Mouse (Mus musculus): ENCODE measurements around the gene Gm20481.
"Not testable (repeated sequence)": the region's sequence is repeated elsewhere in the genome, so short reads cannot be mapped to it uniquely, and the experiment has no call there.

Gene Gm20481

GRCm38 (mm10) chr17:34969822-34970221 is at the start of gene Gm20481:
Gene Gm20481, plus strand, starts transcription at chr17:34969912.
- DNase-seq (ENCODE audit: low read depth, low spot score) = not testable (repeated sequence)

DNA sequence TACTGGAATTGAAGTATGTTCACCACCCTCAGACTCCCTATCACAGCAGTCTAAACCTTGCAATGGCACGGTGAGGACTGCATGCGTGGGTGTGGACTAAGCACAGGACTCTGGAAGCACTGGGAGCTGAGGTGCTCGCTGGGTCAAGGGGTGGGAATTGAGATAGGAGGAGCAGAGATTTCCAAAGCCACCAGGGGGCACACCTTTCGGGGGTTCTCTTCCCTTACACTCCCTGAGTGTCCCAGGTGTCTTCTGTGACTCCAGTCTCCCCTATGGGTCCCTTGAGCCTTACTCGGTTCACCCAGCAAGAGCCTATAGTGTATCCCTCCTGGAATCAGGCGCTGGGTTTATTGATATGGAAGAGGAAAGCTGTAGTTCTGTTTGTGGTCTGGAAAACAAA is 46.8 kb upstream of the Gm20481 start:
- DNase-seq (ENCODE audit: low read depth, low spot score) = no peak

GRCm38 (mm10) chr17:34924258-34924657 is 45.5 kb upstream of the Gm20481 start:
- DNase-seq (ENCODE audit: low read depth, low spot score) = no peak

GRCm38 (mm10) chr17:34927306-34928019 is 42.2 kb upstream of the Gm20481 start:
- DNase-seq (ENCODE audit: low read depth, low spot score) = peak; percentile 35

DNA sequence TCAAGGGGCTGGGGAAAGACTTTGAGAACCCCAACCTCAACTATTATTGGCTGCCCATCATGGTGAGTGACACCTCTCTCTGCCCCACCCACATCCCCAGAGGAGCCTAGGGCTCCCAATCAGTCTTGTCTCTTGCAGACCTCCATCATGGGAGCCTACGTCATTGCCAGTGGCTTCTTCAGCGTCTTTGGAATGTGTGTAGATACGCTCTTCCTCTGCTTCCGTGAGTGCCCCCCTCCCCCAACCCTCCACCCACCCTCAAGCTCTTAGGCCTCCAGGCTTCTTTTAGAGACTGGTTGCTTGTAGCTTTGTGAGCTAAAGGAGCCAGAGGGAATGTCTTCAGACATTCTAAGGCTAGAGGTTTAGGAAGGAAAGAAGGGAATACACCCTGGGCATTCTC is 40.9 kb upstream of the Gm20481 start:
- DNase-seq (ENCODE audit: low read depth, low spot score) = no peak

- DNase-seq (ENCODE audit: low read depth, low spot score) = peak; percentile 97
These were observed 38.5 kb upstream of the Gm20481 start, which contains the start of gene Neu1 for GRCm38 (mm10) chr17:34931061-34931734. Gene Neu1, plus strand, starts transcription at chr17:34931253.

DNA sequence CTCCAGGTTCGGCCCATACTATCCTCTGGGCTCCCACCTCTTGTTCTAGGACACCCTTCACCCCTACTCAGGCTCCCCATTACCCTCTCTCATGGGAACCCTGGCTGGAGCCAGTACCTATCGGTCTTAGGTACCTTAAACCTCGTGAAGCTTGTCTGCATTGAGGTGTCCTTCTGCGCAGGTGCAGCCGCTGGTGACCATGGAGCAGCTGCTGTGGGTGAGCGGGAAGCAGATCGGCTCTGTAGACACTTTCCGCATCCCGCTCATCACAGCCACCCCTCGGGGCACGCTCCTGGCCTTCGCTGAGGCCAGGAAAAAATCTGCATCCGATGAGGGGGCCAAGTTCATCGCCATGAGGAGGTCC is 38.0 kb upstream of the Gm20481 start:
- no peak for DNase-seq (ENCODE audit: low read depth, low spot score)

DNA sequence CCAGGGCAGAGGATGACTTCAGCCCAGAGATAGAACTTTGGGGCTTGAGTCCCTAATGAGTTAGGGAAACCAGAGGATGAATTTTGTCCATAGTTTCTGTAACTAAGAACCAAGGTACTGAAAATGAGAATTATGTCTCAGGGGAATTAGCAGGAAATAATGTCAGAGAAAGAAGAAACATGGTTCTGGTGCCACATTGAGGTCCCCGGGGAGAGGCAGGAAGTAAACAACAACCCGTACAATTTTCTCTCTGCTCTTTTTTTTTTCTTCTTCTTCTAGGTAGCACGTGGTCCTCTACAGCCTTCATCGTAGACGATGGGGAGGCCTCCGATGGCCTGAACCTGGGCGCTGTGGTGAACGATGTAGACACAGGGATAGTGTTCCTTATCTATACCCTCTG is 37.4 kb upstream of the Gm20481 start:
- no peak for DNase-seq (ENCODE audit: low read depth, low spot score)

DNA sequence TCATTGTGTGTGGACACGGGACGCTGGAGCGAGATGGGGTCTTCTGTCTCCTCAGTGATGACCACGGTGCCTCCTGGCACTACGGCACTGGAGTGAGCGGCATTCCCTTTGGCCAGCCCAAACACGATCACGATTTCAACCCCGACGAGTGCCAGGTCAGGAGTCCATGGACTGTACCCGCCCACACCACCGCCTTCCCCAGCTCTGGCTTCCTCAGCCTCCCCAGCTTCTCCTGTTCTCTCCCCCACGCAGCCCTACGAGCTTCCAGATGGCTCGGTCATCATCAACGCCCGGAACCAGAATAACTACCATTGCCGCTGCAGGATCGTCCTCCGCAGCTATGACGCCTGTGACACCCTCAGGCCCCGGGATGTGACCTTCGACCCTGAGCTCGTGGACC is 35.7 kb upstream of the Gm20481 start:
- DNase-seq (ENCODE audit: low read depth, low spot score) = no peak

DNA sequence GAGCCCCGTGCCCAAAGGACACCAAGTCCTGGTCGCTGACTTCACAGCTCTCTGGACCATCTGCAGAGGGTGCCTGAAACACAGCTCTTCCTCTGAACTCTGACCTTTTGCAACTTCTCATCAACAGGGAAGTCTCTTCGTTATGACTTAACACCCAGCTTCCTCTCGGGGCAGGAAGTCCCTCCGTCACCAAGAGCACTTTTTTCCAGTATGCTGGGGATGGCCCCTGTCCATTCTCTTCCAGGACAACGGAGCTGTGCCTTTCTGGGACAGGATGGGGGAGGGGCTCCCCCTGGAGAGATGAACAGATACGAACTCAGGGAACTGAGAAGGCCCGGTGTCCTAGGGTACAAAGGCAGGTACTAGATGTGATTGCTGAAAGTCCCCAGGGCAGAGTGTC is 34.9 kb upstream of the Gm20481 start:
- no peak for DNase-seq (ENCODE audit: low read depth, low spot score)

DNA sequence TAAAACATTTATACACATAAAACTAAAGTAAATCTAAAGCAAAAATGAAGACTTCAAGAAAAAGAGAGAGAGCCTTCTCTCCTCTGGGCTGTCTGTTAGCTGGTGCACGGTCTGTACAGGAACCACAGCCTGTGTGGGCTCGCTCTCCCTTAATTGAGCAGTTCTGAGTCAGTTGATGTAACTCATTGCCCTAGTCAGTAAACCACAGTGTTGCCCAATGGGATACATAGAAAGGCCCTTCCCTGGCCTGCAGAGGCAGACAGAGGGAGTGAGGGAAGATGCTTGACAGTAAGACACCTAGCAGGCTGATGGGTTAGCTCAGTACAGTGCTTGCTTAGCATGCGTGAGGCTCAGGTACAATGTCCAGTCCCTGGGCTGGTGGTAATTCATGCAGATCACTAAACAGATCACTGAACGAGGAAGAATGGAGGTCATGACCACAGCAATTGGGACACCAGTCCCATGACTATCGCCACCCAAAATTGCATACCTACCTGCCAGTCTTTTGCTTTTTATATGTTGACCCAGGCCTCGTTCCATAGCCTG is 31.7 kb upstream of the Gm20481 start:
- no peak for DNase-seq (ENCODE audit: low read depth, low spot score)

DNA sequence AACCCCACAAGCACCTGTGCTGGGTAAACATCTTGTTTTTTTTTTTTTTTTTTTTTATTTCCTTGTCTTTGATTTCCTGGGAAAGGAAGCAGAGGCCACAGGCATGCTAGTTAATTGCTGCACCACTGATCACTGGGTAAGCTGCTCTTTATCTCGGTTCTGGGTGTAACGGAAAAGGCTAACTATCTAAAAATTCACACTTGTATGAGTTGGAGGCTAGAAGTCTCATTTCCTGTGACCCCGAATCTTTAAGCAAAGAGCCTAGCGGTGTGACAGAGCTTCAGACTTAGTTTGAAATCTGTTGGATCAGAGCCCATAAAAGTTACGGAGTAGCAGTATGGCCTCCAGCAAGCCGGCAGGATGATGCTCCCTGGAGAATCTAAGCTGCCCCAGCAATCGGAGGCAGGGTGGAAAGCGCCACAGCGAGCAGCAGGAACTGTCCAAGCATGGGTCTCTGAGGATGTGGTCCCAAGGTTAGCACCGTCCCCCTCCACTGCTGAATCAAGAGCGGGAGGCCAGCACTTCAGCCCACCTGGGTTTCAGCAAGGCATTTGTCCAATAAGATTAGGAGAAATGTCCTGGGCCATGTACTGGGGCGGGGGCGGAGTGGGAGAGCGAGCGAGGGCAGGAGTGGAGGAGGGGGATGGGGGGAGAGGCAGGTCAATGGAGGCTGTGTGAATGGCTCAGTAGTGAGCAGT is 28.2 kb upstream of the Gm20481 start:
- no peak for DNase-seq (ENCODE audit: low read depth, low spot score)

GRCm38 (mm10) chr17:34943128-34943815 is 26.4 kb upstream of the Gm20481 start:
- no peak for DNase-seq (ENCODE audit: low read depth, low spot score)

GRCm38 (mm10) chr17:34944362-34944761 is 25.4 kb upstream of the Gm20481 start:
- no peak for DNase-seq (ENCODE audit: low read depth, low spot score)

DNA sequence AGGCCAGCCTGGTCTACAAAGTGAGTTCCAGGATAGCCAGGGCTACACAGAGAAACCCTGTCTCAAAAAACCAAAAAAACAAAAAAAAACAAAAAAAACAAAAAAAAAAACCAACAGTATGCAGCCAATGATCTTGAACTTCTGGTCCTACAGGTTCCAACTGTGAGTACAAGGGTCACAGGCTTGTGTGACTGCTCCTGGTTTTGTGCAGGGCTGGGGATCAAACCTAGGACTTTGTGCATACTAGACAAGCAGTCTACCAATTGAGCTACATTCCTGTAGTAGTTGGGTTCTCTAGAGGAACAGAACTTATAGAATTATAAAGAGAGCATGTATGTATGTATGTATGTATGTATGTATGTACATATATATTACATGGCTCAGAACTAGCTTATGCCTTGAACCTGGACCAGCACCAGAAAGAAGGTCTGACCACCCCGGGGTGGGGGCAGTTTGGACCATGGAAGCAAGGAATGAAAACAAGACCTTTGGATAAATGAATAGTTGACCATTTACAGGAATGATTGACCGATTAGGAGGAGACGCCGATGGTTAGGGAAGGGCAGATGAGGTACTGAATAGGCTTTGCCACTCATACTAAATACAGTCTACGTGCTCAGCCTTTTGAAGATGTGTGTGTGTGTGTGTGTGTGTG is 23.1 kb upstream of the Gm20481 start:
- DNase-seq (ENCODE audit: low read depth, low spot score) = no peak

GRCm38 (mm10) chr17:34947606-34948005 is 22.1 kb upstream of the Gm20481 start:
- DNase-seq (ENCODE audit: low read depth, low spot score) = no peak

DNA sequence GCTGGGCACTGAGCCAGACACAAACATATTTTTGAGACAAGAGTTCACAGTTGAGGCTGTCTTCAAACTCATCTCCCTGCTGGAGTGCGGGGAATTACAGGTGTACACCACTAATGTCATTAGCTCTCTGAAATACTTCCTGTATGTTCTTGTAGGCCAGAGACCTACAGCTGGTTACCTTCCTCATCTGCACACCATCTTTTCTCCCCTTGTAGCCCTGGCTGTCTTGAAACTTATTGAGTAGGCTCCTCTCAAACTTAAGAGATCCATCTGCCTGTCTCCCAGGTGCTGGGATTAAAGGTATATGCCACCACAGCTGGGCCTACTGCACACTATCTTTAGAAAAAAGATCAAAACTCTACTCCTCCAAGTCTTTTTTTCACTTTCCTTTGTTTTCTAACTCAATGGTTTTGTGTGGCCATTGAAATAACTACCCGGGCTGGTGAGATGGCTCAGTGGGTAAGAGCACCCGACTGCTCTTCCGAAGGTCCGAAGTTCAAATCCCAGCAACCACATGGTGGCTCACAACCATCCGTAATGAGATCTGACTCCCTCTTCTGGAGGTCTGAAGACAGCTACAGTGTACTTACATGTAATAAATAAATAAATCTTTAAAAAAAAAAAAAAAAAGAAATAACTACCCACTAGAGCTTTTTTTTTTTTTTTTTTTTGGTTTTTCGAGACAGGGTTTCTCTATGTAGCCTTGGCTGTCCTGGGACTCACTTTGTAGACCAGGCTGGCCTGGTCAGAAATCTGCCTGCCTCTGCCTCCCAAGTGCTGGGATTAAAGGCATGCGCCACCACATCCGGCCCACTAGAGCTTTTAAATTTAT is 20.8 kb upstream of the Gm20481 start:
- not testable (repeated sequence) for DNase-seq (ENCODE audit: low read depth, low spot score)

GRCm38 (mm10) chr17:34949553-34949969 is 20.2 kb upstream of the Gm20481 start:
- no peak for DNase-seq (ENCODE audit: low read depth, low spot score)

- DNase-seq (ENCODE audit: low read depth, low spot score) = no peak
These were observed 18.9 kb upstream of the Gm20481 start for GRCm38 (mm10) chr17:34950514-34951455.
